Mouse (Mus musculus): ENCODE data around the gene Zfp661. TPM values are rescaled to one million over a fixed set of nuclear protein-coding genes. Genes with fewer than 3 reads are reported as not detected.
A peak's percentile ranks its signal among the peaks of the same experiment; 100 is the strongest.

Gene Zfp661
- 1.8 and 2.4 TPM in 2 replicates for polyA plus RNA-seq (2014; fragmentation: Nextera tagmentation; extraction: Ambion mirVana)

GRCm38 (mm10) chr2:127586694-127587513 lies at the start of gene Zfp661, which contains the start of gene Mrps5:
TSS of gene Zfp661 (minus strand) at chr2:127587094.
TSS of gene Mrps5 (plus strand) at chr2:127587222.
- ATAC-seq (ENCODE audit: insufficient number of reproducible peaks, insufficient read depth, low FRiP score, low read depth): peak; percentile 76

GRCm38 (mm10) chr2:127635581-127635980 lies 48.7 kb upstream of the Zfp661 start:
- Histone ChIP-seq H3K4me2 (ENCODE audit: low read length) (no peak overlapping the region), H3K9me3 (ENCODE audit: control insufficient read depth, low read length) (no peaks in the 10 kb centered on the region), H3K9ac (ENCODE audit: low read length) (no peak overlapping the region), H3K27me3 (ENCODE audit: control insufficient read depth, insufficient read depth, low read length) (no peaks in the 10 kb centered on the region), H3K36me3 (ENCODE audit: control insufficient read depth, insufficient read depth, low read length) (no peaks in the 10 kb centered on the region), H3K4me3 (ENCODE audit: control insufficient read depth in 1 of 2, insufficient read depth in 1 of 2, low read depth in 1 of 2, low read length in 2 of 2) (no peak overlapping the region), H3K27ac (replicated peaks in 1 of 2; ENCODE audit: control insufficient read depth in 1 of 2, insufficient read depth in 1 of 2, low read depth in 2 of 2, low read length in 2 of 2) (no peak overlapping the region), H3K4me1 (ENCODE audit: control insufficient read depth in 2 of 2, insufficient read depth in 2 of 2, low read length in 2 of 2) (no peaks in the 10 kb centered on the region)
- ATAC-seq (ENCODE audit: insufficient number of reproducible peaks, insufficient read depth, low FRiP score, low read depth): no peak
- 61% methylated on average over 6 of the region's 6 CpGs for WGBS

More at GRCm38 (mm10) chr2:127586694-127587513, at the start of gene Zfp661, which contains the start of gene Mrps5:
- H3K27me3 ChIP-seq (ENCODE audit: control insufficient read depth, insufficient read depth, low read length): no peaks in the 10 kb centered on the region
- peaks cover 5 to 17% of the 10 kb centered on the region in 2 experiments; a peak in 3 of 4 replicates for H3K4me1 ChIP-seq (ENCODE audit: control insufficient read depth in 2 of 2, insufficient read depth in 2 of 2, low read length in 2 of 2)
- H3K4me2 ChIP-seq (ENCODE audit: low read length): peak within 1 kb of the TSS; percentile 93
- H3K9me3 ChIP-seq (ENCODE audit: control insufficient read depth, low read length): no peaks in the 10 kb centered on the region
- H3K36me3 ChIP-seq (ENCODE audit: control insufficient read depth, insufficient read depth, low read length): peaks cover 11% of the 10 kb centered on the region
- WGBS: 6% methylated on average over 39 of the region's 39 CpGs
- peak within 1 kb of the TSS; percentile 84 to 90 for H3K27ac ChIP-seq (replicated peaks in 1 of 2; ENCODE audit: control insufficient read depth in 1 of 2, insufficient read depth in 1 of 2, low read depth in 2 of 2, low read length in 2 of 2)
- H3K4me3 ChIP-seq (ENCODE audit: control insufficient read depth in 1 of 2, insufficient read depth in 1 of 2, low read depth in 1 of 2, low read length in 2 of 2): peak within 1 kb of the TSS; percentile 90 to 94
- H3K9ac ChIP-seq (ENCODE audit: low read length): peak within 1 kb of the TSS; percentile 93

- no peak for ATAC-seq (ENCODE audit: insufficient number of reproducible peaks, insufficient read depth, low FRiP score, low read depth)
These were observed 45.7 kb upstream of the Zfp661 start for GRCm38 (mm10) chr2:127632601-127633000.

GRCm38 (mm10) chr2:127627990-127628570 lies 41.2 kb upstream of the Zfp661 start:
- 71% methylated on average over 6 of the region's 6 CpGs for WGBS
- H3K27me3 ChIP-seq (ENCODE audit: control insufficient read depth, insufficient read depth, low read length): no peaks in the 10 kb centered on the region
- no peak for ATAC-seq (ENCODE audit: insufficient number of reproducible peaks, insufficient read depth, low FRiP score, low read depth)
- no peaks in the 10 kb centered on the region for H3K4me1 ChIP-seq (ENCODE audit: control insufficient read depth in 2 of 2, insufficient read depth in 2 of 2, low read length in 2 of 2)
- no peak overlapping the region for H3K9ac ChIP-seq (ENCODE audit: low read length)
- H3K4me3 ChIP-seq (ENCODE audit: control insufficient read depth in 1 of 2, insufficient read depth in 1 of 2, low read depth in 1 of 2, low read length in 2 of 2): no peak overlapping the region
- no peaks in the 10 kb centered on the region for H3K9me3 ChIP-seq (ENCODE audit: control insufficient read depth, low read length)
- H3K36me3 ChIP-seq (ENCODE audit: control insufficient read depth, insufficient read depth, low read length): no peaks in the 10 kb centered on the region
- no peak overlapping the region for H3K27ac ChIP-seq (replicated peaks in 1 of 2; ENCODE audit: control insufficient read depth in 1 of 2, insufficient read depth in 1 of 2, low read depth in 2 of 2, low read length in 2 of 2)
- H3K4me2 ChIP-seq (ENCODE audit: low read length): no peak overlapping the region

More at GRCm38 (mm10) chr2:127632601-127633000, 45.7 kb upstream of the Zfp661 start:
- Histone ChIP-seq H3K27ac (replicated peaks in 1 of 2; ENCODE audit: control insufficient read depth in 1 of 2, insufficient read depth in 1 of 2, low read depth in 2 of 2, low read length in 2 of 2) (no peak overlapping the region), H3K9me3 (ENCODE audit: control insufficient read depth, low read length) (no peaks in the 10 kb centered on the region), H3K36me3 (ENCODE audit: control insufficient read depth, insufficient read depth, low read length) (no peaks in the 10 kb centered on the region), H3K4me1 (ENCODE audit: control insufficient read depth in 2 of 2, insufficient read depth in 2 of 2, low read length in 2 of 2) (no peaks in the 10 kb centered on the region), H3K4me2 (ENCODE audit: low read length) (no peak overlapping the region), H3K27me3 (ENCODE audit: control insufficient read depth, insufficient read depth, low read length) (no peaks in the 10 kb centered on the region), H3K4me3 (ENCODE audit: control insufficient read depth in 1 of 2, insufficient read depth in 1 of 2, low read depth in 1 of 2, low read length in 2 of 2) (no peak overlapping the region), H3K9ac (ENCODE audit: low read length) (no peak overlapping the region)
- WGBS: 54% methylated on average over 2 of the region's 2 CpGs

- no peaks in the 10 kb centered on the region for H3K27me3 ChIP-seq (ENCODE audit: control insufficient read depth, insufficient read depth, low read length)
- WGBS: 63% methylated on average over 6 of the region's 6 CpGs
- no peaks in the 10 kb centered on the region for H3K9me3 ChIP-seq (ENCODE audit: control insufficient read depth, low read length)
- no peaks in the 10 kb centered on the region for H3K36me3 ChIP-seq (ENCODE audit: control insufficient read depth, insufficient read depth, low read length)
- H3K4me1 ChIP-seq (ENCODE audit: control insufficient read depth in 2 of 2, insufficient read depth in 2 of 2, low read length in 2 of 2): no peaks in the 10 kb centered on the region
- H3K4me2 ChIP-seq (ENCODE audit: low read length): no peak overlapping the region
- no peak overlapping the region for H3K4me3 ChIP-seq (ENCODE audit: control insufficient read depth in 1 of 2, insufficient read depth in 1 of 2, low read depth in 1 of 2, low read length in 2 of 2)
- H3K9ac ChIP-seq (ENCODE audit: low read length): no peak overlapping the region
- H3K27ac ChIP-seq (replicated peaks in 1 of 2; ENCODE audit: control insufficient read depth in 1 of 2, insufficient read depth in 1 of 2, low read depth in 2 of 2, low read length in 2 of 2): no peak overlapping the region
- no peak for ATAC-seq (ENCODE audit: insufficient number of reproducible peaks, insufficient read depth, low FRiP score, low read depth)
These were observed 40.5 kb upstream of the Zfp661 start for GRCm38 (mm10) chr2:127627354-127627753.

GRCm38 (mm10) chr2:127625659-127626058 lies 38.8 kb upstream of the Zfp661 start:
- Histone ChIP-seq H3K9ac (ENCODE audit: low read length) (no peak overlapping the region), H3K9me3 (ENCODE audit: control insufficient read depth, low read length) (no peaks in the 10 kb centered on the region), H3K36me3 (ENCODE audit: control insufficient read depth, insufficient read depth, low read length) (no peaks in the 10 kb centered on the region), H3K4me2 (ENCODE audit: low read length) (no peak overlapping the region), H3K27me3 (ENCODE audit: control insufficient read depth, insufficient read depth, low read length) (no peaks in the 10 kb centered on the region; the same call in 1 of the 2 replicates), H3K4me1 (ENCODE audit: control insufficient read depth in 2 of 2, insufficient read depth in 2 of 2, low read length in 2 of 2) (no peaks in the 10 kb centered on the region), H3K27ac (replicated peaks in 1 of 2; ENCODE audit: control insufficient read depth in 1 of 2, insufficient read depth in 1 of 2, low read depth in 2 of 2, low read length in 2 of 2) (no peak overlapping the region), H3K4me3 (ENCODE audit: control insufficient read depth in 1 of 2, insufficient read depth in 1 of 2, low read depth in 1 of 2, low read length in 2 of 2) (no peak overlapping the region)
- WGBS: 58% methylated on average over 5 of the region's 5 CpGs
- ATAC-seq (ENCODE audit: insufficient number of reproducible peaks, insufficient read depth, low FRiP score, low read depth): no peak

GRCm38 (mm10) chr2:127624786-127625185 lies 37.9 kb upstream of the Zfp661 start:
- Histone ChIP-seq H3K4me2 (ENCODE audit: low read length) (no peak overlapping the region), H3K4me1 (ENCODE audit: control insufficient read depth in 2 of 2, insufficient read depth in 2 of 2, low read length in 2 of 2) (no peaks in the 10 kb centered on the region), H3K9ac (ENCODE audit: low read length) (no peak overlapping the region), H3K27ac (replicated peaks in 1 of 2; ENCODE audit: control insufficient read depth in 1 of 2, insufficient read depth in 1 of 2, low read depth in 2 of 2, low read length in 2 of 2) (no peak overlapping the region), H3K4me3 (ENCODE audit: control insufficient read depth in 1 of 2, insufficient read depth in 1 of 2, low read depth in 1 of 2, low read length in 2 of 2) (no peak overlapping the region), H3K27me3 (ENCODE audit: control insufficient read depth, insufficient read depth, low read length) (no peaks in the 10 kb centered on the region; the same call in 1 of the 2 replicates), H3K9me3 (ENCODE audit: control insufficient read depth, low read length) (no peaks in the 10 kb centered on the region), H3K36me3 (ENCODE audit: control insufficient read depth, insufficient read depth, low read length) (no peaks in the 10 kb centered on the region)
- 86% methylated on average over 2 of the region's 2 CpGs for WGBS
- ATAC-seq (ENCODE audit: insufficient number of reproducible peaks, insufficient read depth, low FRiP score, low read depth): no peak
